Mouse (Mus musculus) urinary bladder, postnatal 14 days (tissue): ENCODE data around the gene Isl1.

ENCODE experiments used
- DNase-seq: peaks from one replicate; pipeline ENCODE4 v3.0.0; 2021; ENCODE audit warnings: low spot score

Isl1 gene

DNA sequence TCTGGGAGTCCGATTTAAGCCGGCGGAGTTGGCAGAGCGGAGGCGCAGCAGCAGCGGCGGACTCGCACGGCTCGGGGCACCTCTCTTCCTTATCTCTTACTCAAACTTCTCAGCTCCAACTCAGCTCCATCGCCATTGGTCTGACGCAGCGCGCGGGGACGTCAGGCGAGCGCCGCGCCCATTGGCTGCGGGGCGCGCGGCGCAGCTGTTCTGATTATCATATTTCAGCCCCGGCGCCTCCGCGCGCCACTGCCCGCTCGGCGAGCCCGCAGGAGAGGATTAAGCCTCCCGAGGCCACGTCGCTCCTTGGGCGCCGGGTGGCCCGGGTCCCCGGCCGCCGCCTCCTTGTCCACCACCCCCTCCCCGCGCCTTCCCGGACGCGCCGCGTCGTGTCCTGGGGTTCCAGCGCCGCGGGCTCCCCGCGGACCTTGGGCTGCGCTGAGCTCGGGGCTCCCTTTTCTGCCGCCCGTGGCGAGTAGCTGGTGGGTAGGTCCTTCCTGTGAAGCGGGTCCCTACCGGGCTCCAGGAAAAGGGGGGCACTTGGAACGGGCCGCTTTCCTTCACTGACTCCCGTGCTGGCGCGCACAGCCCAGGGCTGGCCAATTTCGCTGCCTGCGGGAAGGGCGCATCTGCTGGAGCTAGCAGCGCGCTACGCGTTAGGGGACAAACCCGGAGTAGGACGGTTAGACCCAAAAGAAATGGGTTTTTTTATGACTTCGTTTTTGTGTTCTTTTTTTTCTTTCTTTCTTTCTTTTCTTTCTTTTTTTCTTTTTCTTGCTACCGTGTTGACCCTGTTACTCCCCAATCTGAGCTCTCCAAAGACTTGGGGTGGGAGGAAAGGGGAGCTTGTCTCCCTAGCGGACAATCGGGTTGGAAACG, at the start of gene Isl1:
TSS of gene Isl1 (minus strand) at position 106 of the 879 bp plus-strand sequence.
- peak; percentile 78 for DNase-seq

DNA sequence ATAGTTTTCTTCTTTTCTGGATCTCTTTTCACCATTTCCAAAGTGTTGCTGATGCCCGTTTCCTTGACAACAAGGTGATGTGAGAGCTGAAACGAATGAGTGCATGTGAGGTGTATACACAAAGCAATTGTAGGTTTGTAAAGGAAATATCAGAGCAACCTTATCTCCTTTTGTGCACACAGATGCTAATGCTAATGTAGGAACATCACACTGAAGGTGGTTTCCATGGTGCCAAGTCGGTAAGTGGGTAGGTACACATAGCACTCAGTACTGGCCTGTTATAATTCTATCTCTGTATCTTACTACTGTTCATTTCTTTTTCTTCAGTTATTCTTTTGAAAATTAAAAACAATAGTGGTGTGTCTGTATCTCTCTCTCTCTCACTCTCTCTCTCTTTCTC, 26.3 kb upstream of the Isl1 start:
- no peak for DNase-seq

DNA sequence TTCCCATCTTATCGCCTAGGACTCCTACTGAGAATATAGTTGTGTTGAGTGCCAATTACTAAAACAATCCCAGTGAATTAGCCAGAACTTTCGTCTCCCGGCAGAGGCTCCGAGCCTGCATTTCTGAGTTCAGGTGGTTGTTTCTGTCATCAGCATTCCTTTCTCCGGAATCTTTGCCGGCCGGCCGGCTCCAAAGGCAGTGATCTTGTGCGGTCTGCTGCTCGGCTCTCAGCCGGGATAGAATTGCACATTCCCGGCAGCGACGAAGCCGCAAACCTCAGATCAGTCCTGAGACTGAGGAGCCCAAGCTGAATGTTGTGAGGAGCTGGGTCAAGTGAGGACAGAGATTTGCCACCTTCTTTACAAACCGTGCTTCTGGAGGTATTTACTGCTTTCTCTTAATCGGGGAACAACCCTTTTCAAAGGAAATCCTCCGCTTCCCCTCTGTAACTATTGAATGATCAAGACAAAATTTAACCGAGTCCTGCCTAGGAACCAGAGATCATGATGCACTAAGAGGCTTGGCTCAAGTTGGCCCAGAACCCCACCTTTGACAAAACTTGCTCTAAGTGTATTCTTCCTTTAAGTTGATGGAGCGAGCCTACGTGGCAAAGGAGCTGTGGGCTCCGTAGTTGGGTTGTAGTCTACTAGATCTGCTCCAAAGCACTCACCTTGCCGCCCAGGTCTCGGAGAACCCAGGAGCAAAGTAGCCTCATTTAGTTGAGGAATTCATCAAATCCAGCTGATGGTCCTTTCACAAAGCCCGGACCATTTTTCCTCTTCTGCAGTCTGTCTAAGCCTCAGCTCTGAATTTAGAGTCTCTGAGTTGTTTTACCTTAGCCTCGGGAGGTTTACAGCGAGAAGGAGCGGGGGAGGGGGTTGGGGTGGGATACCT, 4.4 kb upstream of the Isl1 start:
- DNase-seq = no peak

DNA sequence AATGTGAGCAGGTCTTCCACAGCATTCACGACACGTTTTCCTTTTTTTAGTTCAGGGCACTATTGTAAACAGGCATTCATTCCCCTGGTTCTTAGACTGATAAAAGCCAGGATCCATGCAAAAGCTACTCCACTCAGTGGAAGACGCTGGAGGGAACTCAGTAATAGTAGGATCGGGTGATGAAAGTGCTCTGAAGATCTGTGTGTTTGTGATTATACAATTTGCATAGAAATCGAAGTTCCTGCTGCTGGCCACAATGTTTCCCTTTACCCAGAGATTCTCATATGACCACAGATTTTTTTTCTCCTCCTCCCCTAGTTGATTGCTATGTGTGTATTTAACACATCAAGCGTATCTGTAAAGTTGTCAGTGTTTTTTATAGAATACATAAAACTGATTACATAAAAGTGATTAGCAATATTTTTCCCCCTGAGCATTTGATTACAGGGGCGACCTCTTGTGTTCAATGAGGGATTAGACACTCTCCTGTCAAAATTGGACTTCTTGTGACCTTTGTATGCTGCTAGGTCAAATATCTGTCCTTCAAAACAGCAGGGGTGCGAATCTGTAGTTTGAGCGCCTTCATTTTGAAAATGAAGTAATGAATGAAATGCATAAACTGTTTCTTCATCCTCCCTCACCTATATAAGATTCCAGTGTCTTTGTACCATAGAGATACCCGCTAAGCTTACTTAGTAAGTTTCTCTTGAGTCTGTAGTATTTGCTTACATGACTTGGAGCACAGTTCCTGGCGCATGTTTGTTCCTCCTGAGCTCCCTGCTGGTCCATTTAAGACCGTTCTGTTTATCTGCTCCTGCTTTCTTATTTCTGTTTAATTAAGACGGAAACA, 2.6 kb upstream of the Isl1 start:
- DNase-seq = no peak

DNA sequence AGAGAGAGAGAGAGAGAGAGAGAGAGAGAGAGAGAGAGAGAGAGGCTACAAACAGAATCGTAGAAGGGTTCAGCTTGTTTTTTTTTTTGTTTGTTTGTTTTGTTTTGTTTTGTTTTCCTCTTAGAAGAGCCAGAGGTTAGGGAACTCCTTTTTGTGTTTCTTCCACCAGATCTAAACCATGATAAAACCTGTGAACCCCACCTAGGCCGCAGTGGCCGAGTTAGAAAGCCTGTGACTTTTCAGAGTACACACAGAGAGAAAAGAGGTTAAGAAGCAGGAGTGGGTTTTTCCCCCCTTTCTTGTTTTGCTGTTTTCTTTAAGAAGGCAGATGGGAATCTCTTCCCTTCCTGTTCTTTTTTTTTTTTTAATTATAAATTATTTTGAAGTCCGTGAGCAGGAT, 1.5 kb upstream of the Isl1 start:
- no peak for DNase-seq

DNA sequence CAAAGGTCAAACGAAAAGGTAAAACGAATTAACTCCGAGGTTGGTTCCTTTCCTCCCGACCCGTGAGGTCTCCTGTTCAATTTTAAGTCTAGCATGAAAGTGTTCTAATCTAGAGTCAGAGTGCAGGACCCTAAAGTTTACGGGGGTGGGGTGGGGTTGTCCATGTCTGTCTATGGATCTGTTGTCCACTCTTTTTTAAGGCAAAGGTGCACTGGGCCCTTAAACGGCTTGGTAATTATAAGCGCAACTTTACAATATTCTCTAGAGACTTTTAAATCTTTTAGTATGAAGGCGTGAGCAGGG, 925 bp upstream of the Isl1 start:
- DNase-seq = no peak

DNA sequence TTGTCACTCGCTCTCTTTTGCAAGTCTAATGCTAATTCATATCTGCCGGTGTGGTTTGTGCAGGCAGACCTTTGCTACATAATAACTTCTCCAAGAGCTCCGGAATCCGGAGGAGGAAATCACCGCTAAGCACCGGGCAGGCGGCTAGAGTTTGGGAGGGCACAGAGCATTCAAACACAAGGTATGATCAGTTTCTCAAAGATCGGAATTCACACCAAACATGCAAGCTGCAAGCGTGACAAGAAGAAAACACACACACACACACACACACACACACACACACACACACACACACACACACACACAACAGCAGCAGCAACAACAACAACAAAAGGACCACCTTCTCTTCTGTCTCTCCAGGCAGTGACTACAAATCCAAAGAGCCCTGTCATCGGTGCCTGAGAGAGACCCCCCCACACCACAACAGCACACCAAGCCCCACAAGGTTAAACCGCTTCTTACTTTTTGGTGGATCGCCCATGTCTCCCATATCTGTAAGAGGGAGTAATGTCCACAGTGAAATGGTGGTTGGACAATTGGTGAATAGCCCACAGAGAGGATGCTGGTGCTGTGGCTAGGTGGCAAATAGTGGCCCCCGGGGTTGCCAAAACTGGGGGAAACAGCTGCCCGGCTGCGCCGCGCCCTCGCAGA, 431 bp downstream of the Isl1 start:
- no peak for DNase-seq

DNA sequence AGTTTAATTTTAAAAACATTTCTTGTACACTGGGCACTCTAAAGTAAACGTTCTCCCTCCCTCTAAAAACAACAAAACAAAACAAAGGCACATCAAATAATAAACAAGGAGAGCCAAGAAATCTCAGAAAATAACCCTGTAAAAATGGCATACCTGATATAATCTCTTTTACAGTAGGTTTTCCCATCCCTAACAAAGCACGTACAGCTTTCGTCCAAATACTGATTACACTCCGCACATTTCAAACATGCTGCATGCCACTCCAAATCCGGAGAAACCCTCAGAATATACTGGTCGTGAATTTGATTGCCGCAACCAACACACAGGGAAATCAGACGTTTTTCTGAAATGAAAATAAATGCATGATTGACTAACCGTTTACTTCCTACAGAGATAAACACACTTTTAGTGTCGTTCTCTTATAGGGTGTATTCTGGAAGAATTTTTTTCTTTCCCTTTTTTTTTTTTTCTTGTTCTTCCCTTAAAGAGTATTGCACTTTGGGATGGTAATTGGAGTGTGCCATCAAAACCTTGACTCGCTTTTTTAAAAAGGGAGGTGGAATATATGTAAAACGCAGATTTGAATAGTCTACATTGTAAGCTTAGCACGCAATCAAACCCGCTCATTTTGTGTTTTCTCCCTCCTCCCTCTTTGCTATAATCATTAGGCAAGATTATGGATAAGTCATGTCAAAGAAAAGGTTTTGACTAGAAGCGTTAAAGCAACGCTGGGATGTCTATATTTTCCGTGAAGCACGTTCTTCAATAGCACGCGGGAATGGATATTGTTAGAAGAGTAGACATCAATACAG, 1.2 kb downstream of the Isl1 start:
- no peak for DNase-seq

DNA sequence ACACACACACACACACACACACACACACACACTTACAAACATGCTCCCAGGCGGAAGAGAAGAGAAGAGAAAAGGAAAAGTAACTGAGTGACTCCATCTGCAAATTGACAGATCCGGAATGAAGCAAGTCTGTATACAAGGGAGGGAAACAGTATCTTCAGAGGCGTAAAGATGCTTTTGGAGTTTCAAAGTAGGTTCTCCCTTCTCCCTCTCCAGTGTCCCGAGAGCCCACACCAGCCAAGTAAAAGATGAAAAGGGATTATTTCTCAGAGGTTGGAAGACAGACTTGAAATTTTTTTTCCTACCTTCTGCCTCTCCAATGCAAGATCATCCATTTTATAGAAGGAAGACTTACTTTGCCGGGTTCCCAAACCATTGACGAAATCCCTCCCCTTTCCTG, 2.9 kb downstream of the Isl1 start:
- DNase-seq = no peak

DNA sequence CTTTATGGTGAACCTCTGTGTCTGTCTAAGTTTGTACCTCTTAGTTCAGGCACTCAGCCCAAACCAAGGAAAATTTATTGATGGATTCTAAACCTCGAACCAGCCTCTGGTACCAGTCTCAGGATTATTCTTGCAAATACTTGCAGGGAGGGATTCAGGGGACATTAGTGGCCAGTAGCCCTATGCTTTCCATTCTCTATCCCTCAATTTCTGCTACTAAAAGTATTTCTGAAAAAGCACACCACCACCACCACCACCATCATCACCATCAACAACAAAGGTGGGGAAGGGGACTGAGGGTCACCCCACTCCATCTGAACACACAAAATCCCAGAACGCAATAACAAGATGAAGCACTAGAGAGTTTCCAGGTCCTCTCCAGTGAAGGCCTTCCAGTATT, 3.8 kb downstream of the Isl1 start:
- DNase-seq = no peak

DNA sequence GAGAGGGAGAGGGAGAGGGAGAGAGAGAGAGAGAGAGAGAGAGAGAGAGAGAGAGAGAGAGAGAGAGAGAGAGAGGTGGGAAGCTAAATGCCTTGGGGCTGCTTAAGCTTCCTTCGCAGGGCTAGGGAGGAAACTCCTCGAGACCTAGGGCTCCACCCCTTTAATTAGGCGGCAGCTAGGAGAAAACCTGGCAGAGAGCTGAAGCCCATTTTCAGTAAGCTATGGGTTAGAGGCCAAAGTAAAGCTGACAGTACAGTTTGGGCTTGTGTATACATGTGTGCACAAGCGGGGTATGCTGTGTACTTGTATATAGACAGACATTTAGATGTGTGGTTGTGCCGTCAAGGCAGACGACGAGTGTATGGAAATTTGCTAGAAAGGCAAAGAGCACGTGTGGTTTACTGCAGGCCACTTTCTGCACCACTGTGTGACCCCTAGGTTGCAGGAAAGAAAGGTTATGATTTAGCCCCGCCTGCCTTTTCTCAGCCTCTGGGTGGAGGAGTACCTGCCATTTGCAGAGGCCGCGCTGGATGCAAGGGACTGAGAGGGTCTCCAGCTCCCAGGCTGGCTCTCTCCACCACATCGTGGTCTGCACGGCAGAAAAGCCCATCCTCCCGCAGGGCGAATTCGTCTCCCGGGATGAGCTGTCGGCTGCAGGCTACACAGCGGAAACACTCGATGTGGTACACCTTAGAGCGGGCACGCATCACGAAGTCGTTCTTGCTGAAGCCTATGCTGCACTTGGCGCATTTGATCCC, 4.6 kb downstream of the Isl1 start:
- DNase-seq = no peak

DNA sequence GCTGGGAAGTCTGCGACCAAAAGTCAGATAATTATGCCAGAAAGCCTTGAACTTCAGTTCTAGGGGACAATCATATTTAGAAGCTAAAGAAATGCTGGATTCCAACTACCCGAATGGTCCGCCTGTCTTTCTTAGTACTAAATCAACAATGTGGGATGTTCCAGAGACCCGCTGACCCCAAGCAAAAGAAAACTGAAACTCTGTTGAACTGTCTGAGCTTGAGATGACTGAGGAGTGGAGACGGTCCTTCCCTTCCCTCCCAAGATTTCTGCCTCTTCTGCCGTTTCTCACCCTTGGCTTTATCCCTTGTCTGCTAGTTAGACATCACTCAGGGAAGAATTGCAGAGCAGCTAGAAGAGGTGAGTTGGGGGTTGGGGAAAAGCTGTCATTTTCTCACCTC, 5.7 kb downstream of the Isl1 start:
- DNase-seq = no peak

DNA sequence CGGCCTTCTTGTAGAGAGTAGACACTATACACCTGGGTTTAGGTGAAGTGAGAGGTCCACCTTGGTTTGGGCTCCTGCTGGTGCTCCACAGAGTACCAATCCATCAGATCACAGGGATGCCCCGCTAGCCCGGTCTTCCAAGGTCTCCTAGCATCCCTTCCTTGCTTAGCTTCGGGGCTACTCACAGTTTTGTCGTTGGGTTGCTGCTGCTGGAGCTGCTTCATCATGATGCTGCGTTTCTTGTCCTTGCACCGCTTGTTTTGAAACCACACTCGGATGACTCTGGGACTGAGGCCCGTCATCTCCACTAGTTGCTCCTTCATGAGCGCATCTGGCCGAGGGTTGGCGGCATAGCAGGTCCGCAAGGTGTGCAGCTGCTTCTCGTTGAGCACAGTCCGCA, 6.6 kb downstream of the Isl1 start:
- no peak for DNase-seq

DNA sequence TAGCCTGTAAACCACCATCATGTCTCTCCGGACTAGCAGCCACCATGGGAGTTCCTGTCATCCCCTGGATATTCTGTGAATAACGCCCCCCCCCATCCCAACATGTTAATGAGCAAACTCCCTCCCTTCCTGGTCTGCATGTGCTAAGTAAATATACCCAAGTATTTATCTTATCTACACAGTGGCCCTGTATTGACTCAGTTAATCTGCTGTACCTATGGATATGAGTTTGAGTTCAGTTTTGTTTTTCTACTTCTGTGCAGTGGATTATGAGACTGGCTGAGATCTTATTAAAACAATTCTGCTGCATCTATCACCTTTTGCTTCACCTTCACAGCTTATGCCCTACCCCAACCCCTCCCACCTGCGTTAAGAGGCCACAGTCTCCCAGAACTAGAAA, 7.8 kb downstream of the Isl1 start:
- no peak for DNase-seq

DNA sequence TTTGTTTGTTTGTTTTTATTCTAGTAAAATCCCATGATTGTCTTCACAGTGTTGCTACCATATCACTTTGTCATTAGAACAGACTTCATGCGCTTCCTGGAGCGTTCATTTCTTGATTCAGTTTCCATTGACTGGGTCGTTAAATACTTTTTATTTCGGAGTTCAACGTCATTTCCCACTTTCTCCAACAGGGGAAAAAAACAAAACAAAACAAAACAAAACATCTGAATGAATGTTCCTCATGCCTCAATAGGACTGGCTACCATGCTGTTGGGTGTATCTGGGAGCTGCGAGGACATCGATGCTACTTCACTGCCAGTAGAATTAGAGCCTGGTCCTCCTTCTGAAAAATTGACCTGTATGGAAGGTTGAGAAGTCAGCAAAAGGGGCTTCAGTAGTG, 10.2 kb downstream of the Isl1 start:
- DNase-seq = no peak

DNA sequence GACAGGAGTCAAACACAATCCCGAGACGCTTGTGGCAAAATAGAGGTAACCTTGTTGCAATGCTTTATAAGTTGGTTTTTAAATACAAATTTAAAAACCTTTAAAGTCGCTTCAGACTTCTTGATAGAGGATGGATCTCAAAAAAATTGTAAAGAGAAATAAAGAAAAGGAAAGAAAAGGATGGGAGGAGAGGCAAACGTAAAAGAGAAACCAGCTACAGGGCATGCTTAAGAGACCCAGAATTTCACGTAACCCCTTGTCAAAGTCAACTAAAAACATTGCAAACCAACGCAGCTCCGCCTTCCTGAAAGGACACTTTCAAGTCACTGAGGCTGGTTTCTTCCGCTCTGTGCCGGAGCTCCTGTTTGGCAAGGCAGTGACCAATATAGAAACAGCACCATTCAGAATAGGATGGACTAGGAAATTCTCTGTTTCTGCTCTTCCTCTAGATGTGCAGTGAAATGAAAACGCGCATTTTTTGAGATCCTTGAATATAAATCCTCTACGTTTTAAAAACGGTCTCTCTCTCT, 10.8 kb downstream of the Isl1 start:
- no peak for DNase-seq

DNA sequence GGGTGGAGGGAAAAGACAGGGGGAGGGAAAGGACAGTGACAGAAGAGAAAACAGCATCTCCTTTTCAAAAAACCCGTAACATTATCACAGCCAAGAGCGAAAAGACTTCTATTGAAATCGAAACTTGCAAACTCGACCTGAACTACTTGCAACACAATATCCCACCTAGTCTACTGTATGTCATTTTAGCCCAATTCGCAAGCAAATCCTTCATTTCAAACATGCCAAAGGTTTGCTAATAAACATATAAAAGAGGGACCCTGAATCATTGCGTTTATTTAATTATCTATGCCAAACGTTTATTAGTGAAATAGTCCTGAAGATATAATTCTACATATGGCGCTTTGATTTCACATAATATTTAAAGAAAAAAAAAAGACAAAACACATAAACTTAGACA, 11.5 kb downstream of the Isl1 start:
- DNase-seq = no peak

DNA sequence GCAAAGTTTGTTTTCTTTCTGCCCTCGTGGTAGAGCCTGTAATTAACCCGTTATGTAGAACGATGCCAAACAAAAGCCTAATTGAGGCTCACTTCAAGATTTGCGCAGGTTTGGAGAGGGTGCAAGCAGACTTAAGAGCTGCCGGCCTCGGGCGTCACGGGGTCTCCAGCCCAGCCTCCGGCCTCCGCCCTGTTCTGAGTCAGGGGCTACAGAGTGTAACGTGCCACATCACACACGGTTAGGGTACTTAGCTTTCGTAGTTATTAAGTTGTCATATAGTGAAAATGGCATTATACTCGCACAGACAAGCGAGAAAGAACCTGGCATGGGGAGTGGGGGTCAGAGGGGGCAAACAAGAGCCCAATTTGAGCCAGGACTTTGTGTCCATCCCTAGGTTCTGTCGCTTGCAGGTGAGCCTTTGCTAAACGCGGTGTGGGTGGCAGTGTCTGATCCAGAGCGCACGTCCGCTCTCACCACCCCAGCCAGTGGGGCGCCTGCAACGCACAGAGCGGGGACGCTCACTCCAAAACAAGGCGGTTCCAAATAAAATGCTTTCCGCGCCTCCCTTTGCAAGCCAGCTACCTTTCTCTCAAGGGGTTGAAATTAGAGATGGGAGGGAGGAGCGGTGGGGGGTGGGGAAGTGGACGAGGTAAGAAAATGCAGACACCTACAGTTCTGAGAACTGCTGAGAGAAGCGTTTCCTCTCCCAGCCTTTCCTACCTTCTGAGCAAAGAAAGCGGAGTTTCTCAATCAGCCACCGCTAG, 12.3 kb downstream of the Isl1 start:
- DNase-seq = no peak

DNA sequence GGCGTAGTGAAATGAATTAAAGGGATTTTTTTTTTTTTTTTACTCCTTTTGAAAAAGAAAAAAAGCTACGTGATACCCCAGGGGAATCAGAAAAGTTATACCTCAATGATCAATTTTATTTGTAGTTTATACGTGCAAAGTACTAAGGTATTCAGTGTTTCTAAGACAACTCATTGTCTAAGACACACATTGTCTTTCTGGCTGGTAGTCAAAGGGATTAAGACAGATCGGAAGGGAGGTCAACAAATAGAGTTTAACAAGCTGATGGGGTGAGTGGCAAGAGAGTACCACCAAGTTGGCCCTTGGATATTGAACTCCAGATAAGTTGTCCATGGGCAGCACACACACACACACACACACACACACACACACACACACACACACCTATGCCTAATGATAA, 14.1 kb downstream of the Isl1 start:
- no peak for DNase-seq
